Mouse (Mus musculus) gastrocnemius, adult 18-20 months (tissue): ENCODE measurements around the gene Gm960. TPM values are rescaled to one million over a fixed set of nuclear protein-coding genes. Genes with fewer than 3 reads are reported as not detected.

Experiments used
- DNase-seq: peaks from one replicate; pipeline ENCODE4 v3.0.0; 2021; ENCODE audit warnings: low spot score
- long read RNA-seq, 2 experiments: library from polyadenylated mRNA; stranded (forward); transcript quantifications; one replicate each; pipeline ENCODE4 v2.0.0; 2021
- total RNA-seq, 2 experiments: library from RNA; stranded (reverse); gene quantifications; 2 replicates each; pipeline ENCODE4 v1.2.3; 2021

Gene Gm960
- under 1 TPM in 1 of 2 experiments, not detected in 1; 0.31 TPM for total RNA-seq
- long read RNA-seq, experiment 1 = 0 reads
- long read RNA-seq, experiment 2 = 0 reads

DNA sequence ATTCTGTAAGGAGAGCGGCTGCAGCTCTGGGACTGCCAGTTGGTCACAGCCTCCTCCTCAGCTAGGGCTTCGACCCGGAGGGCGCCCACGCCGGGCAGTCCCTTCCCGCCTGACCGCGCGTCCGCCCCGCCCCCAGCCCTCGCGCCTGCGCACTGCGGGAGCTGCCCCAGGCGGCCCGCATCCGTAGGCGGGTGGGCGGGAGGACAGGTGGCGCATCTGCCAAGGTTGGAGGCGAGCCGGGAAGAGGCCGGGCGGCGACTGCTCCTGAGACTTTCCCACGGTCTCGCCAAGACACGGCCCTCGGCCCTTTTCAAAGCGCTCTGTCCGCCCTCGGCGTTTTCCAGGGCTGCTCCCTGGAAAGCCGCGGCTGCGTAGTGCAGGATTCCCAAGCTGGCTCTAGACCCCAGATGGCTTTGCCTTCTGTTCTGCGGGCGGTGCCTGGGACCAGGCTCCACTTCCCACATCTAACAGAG lies at the start of gene Gm960:
TSS of gene Gm960 (minus strand) at position 464 of the 473 bp plus-strand sequence.
- DNase-seq = peak; percentile 48

- DNase-seq = no peak
Measured at GRCm38 (mm10) chr19:4747631-4748312, 49.3 kb upstream of the Gm960 start.

DNA sequence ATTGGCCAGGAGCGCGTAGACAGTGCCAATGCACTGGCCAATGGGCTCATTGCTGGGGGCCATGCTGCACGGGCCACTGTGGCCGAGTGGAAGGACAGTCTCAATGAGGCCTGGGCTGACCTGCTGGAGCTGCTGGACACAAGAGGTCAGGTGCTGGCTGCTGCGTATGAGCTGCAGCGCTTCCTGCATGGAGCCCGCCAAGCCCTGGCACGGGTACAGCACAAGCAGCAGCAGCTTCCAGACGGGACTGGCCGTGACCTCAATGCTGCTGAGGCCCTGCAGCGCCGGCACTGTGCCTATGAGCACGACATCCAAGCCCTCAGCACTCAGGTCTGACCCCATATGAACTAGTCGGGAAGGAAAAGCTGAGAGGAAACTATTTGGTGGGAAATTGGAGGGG lies 48.1 kb upstream of the Gm960 start:
- peak; percentile 47 for DNase-seq

DNA sequence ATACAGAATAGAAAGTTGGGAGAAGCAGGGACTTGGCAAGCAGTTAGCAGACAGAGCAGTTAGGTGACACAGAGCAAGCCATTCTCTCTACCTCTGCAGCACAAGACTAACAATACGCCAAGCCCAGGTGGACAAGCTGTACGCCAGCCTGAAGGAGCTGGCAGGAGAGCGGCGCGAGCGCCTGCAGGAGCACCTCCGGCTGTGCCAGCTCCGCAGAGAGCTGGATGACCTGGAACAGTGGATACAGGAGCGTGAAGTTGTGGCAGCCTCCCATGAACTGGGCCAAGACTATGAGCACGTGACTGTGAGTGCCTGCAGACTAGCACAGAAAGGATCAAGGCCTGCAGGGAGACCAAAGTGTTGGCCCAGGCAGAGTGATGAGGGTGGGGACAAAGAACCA lies 47.2 kb upstream of the Gm960 start:
- DNase-seq = no peak

GRCm38 (mm10) chr19:4745057-4745456 lies 46.6 kb upstream of the Gm960 start:
- no peak for DNase-seq

GRCm38 (mm10) chr19:4744026-4744425 lies 45.6 kb upstream of the Gm960 start:
- no peak for DNase-seq

DNA sequence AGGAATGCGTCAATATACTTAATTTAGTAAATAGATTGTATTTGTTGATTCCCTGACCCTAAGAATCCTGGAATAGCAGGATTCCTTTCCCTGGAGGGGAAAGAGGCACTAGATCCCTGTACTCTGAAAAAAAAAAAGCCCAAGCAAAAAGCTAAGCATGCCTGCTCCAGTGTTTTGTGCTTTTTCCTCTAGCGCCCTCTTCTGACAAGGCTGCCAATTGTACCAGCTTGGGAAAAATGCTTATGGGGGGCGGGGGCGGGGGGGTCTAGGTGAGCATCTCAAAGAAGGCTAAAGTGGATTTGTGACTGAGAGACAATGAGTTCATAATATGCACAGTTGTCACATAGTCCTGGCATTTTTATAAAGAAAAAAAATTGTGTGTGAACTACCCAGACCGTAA lies 45.1 kb upstream of the Gm960 start:
- peak; percentile 16 for DNase-seq

- DNase-seq = no peak
Measured at GRCm38 (mm10) chr19:4742229-4742628, 43.8 kb upstream of the Gm960 start.

GRCm38 (mm10) chr19:4741482-4741881 lies 43.0 kb upstream of the Gm960 start:
- no peak for DNase-seq

DNA sequence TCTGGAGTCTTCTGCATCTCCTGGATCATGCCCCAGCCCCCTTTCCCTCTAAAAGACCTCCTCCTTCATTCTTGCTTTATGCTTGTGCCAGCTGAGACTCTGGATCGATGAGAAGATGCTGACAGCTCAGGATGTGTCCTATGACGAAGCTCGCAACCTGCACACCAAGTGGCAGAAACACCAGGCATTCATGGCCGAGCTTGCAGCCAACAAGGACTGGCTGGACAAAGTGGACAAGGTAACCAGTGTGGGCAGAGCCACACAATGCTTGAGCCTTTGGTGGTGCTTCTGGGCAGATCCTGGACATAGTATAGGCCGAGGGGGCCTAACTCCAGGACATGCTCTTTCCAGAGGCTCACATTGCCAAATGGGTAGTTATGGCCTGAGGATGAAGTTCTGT lies 41.3 kb upstream of the Gm960 start:
- DNase-seq = no peak

DNA sequence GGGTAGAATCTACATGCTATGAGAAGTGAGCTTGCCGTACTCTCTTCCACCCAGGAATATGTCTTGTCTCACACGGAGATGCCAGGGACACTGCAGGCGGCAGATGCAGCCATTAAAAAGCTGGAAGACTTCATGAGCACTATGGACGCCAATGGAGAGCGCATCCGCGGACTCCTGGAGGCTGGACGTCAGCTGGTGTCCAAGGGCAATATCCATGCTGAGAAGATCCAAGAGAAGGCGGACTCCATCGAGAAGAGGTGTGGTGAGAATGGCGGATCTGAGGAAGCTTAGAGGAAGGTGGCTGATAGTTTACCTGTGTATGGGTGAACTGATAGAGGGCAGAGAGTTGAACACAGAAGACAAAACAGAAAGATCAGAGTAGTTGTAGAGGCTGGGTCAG lies 40.6 kb upstream of the Gm960 start:
- DNase-seq = no peak

GRCm38 (mm10) chr19:4737866-4738265 lies 39.4 kb upstream of the Gm960 start:
- no peak for DNase-seq

GRCm38 (mm10) chr19:4733052-4733451 lies 34.6 kb upstream of the Gm960 start:
- DNase-seq = no peak

DNA sequence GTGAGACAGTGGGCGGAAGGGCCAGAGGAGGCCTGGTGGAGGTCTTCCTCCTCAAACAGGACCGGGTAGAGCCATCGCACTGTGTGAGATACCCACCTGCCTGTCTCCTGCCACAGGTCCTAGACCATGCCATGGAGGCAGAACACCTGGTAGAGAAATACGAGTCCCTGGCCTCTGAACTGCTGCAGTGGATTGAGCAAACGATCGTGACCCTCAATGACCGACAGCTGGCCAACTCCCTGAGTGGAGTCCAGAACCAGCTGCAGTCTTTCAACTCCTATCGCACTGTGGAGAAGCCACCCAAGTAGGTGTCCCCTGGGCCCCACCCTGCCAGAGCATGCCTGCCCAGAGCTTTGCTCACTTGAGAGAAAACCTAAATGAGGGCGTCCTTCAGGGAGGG lies 30.7 kb upstream of the Gm960 start:
- DNase-seq = no peak

DNA sequence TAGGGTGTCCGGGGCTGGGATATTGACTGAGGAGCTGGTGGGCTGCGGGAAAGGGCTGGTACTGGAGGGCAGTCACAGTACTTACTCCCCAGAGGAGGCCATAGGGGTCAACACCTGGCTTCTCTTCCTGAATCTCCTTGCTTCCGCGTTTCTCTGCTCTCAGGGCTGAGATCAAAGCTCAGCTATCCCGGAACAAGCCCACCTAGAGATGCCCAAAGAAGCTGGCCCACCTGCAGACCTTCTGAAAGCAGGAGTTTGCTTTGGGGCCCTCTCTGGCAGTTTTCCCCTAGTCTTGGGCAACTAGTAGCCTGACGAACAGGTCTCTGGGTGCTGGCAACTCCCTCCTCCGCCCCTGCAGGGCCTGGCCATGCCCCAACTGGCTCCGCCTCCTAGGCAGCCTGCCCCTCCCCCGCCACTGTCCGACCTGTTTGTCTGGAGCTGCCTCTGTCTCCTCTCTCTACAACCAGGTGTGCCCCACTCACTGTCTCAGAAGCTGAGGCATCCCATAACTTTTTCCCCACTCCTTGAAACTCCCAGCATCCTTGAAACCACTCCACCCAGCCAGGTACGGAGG lies 22.3 kb upstream of the Gm960 start:
- DNase-seq = no peak

DNA sequence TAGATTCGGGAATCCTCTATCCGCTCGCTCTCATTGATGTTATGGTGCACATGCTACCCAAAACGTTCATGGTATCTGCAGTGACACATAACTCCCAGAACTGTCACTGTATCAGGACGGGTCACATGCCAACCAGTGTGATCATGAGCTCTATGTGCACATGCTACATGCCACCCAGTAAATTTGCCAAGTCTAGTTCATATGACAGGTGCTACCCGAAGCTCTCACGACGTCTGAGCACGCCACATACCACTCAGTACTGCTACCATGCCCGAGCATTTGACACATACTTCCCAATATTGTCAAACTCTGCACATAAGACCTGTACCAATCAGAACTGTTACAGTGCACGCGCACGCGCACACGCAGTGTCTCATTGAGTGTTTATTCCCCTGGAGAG lies 21.6 kb upstream of the Gm960 start:
- no peak for DNase-seq

DNA sequence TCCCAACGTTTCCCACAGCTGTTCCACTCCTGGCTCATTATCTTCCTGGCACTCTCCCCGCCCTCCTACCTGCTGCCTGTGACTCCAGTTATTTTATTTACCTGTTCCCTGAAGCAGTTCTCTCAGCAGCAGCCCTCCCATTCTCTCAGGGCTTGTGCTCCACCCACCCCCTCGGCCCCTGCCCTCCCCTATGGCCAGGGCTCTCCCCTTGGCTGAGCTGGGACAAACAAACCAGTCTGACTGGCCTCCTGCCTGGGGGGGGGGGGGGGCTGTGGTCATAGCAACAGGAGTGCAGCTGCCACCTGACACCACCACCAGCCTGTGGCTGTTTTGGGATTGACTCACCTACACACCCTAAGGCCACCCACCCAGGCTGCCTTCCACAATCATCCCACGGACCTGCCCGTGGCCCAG lies 20.9 kb upstream of the Gm960 start:
- DNase-seq = no peak

DNA sequence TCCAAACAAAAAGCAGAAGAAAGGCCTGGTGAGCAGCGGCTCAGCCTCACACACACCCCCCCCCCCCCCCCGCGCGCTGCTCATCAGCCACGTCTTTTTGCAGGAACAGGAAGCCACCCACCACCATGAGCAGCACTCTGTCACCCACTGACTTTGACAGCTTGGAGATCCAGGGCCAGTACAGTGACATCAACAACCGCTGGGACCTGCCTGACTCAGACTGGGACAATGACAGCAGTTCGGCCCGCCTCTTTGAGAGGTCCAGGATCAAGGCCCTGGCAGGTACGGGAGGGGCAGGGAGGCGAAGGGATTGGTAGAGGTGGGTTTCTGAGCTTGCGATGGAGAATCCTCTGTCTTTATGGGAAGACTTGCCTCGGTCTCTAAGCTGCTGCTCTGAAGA lies 20.2 kb upstream of the Gm960 start:
- DNase-seq = no peak

DNA sequence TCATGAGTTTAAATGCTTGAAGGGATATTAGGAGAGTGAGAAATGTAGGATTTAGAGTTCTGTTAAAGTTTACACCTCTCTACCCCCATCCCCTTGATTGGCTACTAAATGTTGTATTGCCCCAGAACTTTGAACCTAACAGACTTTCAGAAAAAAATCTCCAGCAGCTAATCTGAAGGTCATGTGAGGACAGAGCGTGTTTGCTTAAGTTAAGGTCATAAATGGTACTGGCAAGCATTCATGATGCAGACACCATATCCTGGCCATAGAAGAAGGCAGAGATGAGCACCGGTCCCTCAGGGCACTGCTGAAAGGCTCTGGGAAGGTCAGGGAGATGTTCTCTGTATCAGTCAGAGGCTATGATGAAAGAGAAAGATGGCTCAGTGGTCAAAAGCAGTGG lies 18.8 kb upstream of the Gm960 start:
- DNase-seq = no peak

- DNase-seq = no peak
Measured at GRCm38 (mm10) chr19:4716756-4717155, 18.3 kb upstream of the Gm960 start.

- no peak for DNase-seq
Measured at GRCm38 (mm10) chr19:4713886-4714285, 15.4 kb upstream of the Gm960 start.

- no peak for DNase-seq
Measured at GRCm38 (mm10) chr19:4712781-4713526, 14.5 kb upstream of the Gm960 start.
